12 mouse cellular contexts compared by ENCODE assay signal in the genomic region with DNA sequence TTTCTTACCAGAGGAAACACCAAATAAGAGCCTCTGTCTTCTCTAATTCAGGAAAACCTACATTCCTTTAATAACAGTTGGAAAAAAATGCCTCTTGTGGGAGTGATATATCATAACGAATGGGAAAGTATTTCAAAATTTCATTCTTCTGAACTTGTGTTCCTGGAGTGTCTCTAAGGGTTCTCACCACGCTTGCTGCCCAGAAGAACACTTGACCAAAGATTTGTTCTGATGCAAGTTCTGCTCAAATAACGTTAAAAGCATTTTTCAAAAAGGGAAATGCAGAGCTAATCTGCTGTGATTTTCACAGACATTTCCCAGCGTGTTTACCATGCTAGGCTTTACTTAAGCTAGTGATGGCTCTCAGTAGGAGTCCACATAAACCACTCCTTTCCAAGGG.
"Had no signal": no experiment of that assay in that cellular context is flagged by ENCODE, and none has a peak within 500 bp of the region (broad histone marks: within the 10 kb centered on the region; RNA-seq: fewer than 3 reads in every experiment).

No protein-coding gene starts in this region.

- H3K4me2 ChIP-seq: liver, embryonic 11.5 days; liver, embryonic 15.5 days; lung, embryonic 15.5 days; midbrain, embryonic 13.5 days had no signal

- H3K27ac ChIP-seq: layer of hippocampus, adult 2 months; liver, embryonic 15.5 days; lung, embryonic 15.5 days; midbrain, embryonic 13.5 days; stomach, postnatal 0 days had no signal

- H3K9me3 ChIP-seq: liver, embryonic 15.5 days; lung, embryonic 15.5 days; midbrain, embryonic 13.5 days had no signal

- DNase-seq: kidney, adult 11 months; kidney, adult 9 months; right cerebral cortex, adult 18-20 months; right cerebral cortex, postnatal 25 days; thymus, adult 18-20 months; thymus, postnatal 14 days had no signal

- H3K27me3 ChIP-seq: liver, embryonic 15.5 days; lung, embryonic 15.5 days; midbrain, embryonic 13.5 days had no signal

- ATAC-seq: midbrain, embryonic 13.5 days had no signal

- H3K4me1 ChIP-seq: liver, embryonic 15.5 days; lung, embryonic 15.5 days; midbrain, embryonic 13.5 days had no signal

- H3K4me3 ChIP-seq: layer of hippocampus, adult 2 months; liver, embryonic 15.5 days; lung, embryonic 15.5 days; midbrain, embryonic 13.5 days had no signal

- H3K36me3 ChIP-seq: liver, embryonic 15.5 days; lung, embryonic 15.5 days; midbrain, embryonic 13.5 days had no signal

- H3K9ac ChIP-seq: liver, embryonic 15.5 days; lung, embryonic 15.5 days; midbrain, embryonic 13.5 days had no signal
